Mouse (Mus musculus): ENCODE measurements around the gene Borcs7. TPM values are rescaled to one million over a fixed set of nuclear protein-coding genes. Genes with fewer than 3 reads are reported as not detected.

Borcs7 gene
- polyA plus RNA-seq, 1 experiment from 2014 or later: 15.3 TPM

- Histone ChIP-seq H3K27ac (replicated peaks; ENCODE audit: low read depth, low read length) (no peak overlapping the region), H3K27me3 (ENCODE audit: control insufficient read depth, insufficient read depth, low read length) (no peaks in the 10 kb centered on the region), H3K4me2 (ENCODE audit: low read depth, low read length) (no peak overlapping the region), H3K4me3 (ENCODE audit: low read depth, low read length) (no peak overlapping the region), H3K9me3 (replicated peaks; ENCODE audit: control insufficient read depth, low read length) (no peaks in the 10 kb centered on the region), H3K4me1 (ENCODE audit: control insufficient read depth, insufficient read depth, low read length) (no peaks in the 10 kb centered on the region), H3K36me3 (replicated peaks; ENCODE audit: control insufficient read depth, insufficient read depth, low read depth, low read length) (no peaks in the 10 kb centered on the region), H3K9ac (replicated peaks; ENCODE audit: low read length) (no peak overlapping the region)
- ATAC-seq (replicated peaks; ENCODE audit: insufficient number of reproducible peaks, low FRiP score, low TSS enrichment, low read depth): no peak
- no peak for DNase-seq (ENCODE audit: low spot score)
- WGBS: 82% methylated on average over 4 of the region's 4 CpGs
Measured at GRCm38 (mm10) chr19:46693146-46693545, 3.4 kb downstream of the Borcs7 start.

GRCm38 (mm10) chr19:46696482-46696881 lies 6.8 kb downstream of the Borcs7 start:
- no peak for DNase-seq (ENCODE audit: low spot score)
- no peak overlapping the region for H3K27ac ChIP-seq (replicated peaks; ENCODE audit: low read depth, low read length)
- no peaks in the 10 kb centered on the region for H3K9me3 ChIP-seq (replicated peaks; ENCODE audit: control insufficient read depth, low read length)
- H3K9ac ChIP-seq (replicated peaks; ENCODE audit: low read length): no peak overlapping the region
- no peaks in the 10 kb centered on the region for H3K4me1 ChIP-seq (ENCODE audit: control insufficient read depth, insufficient read depth, low read length)
- no peaks in the 10 kb centered on the region for H3K36me3 ChIP-seq (replicated peaks; ENCODE audit: control insufficient read depth, insufficient read depth, low read depth, low read length)
- no peak for ATAC-seq (replicated peaks; ENCODE audit: insufficient number of reproducible peaks, low FRiP score, low TSS enrichment, low read depth)
- no peaks in the 10 kb centered on the region for H3K27me3 ChIP-seq (ENCODE audit: control insufficient read depth, insufficient read depth, low read length)
- WGBS: 93% methylated on average over 8 of the region's 8 CpGs
- no peak overlapping the region for H3K4me2 ChIP-seq (ENCODE audit: low read depth, low read length)
- no peak overlapping the region for H3K4me3 ChIP-seq (ENCODE audit: low read depth, low read length)

DNA sequence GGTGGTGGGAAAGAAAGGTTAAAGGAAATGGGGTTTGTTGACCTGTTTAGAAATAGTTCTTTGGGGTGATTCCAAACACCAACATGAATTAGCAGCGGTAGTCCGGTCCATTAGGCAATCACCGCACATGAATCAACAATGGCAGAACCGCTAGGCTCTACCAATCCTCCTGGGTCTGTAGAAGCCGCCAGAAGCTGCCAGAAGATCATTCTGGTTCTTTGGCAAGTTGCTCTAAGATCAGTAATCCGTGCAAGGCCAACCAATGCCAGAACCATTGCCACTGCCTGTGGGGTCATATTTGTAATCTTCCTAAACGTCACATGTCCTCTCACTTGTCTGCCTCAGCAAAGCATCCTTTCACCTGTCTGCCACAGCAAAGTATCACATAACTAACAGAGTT lies 7.2 kb downstream of the Borcs7 start:
- no peak overlapping the region for H3K9ac ChIP-seq (replicated peaks; ENCODE audit: low read length)
- DNase-seq (ENCODE audit: low spot score): no peak
- no peak for ATAC-seq (replicated peaks; ENCODE audit: insufficient number of reproducible peaks, low FRiP score, low TSS enrichment, low read depth)
- no peaks in the 10 kb centered on the region for H3K4me1 ChIP-seq (ENCODE audit: control insufficient read depth, insufficient read depth, low read length)
- no peak overlapping the region for H3K4me3 ChIP-seq (ENCODE audit: low read depth, low read length)
- H3K9me3 ChIP-seq (replicated peaks; ENCODE audit: control insufficient read depth, low read length): no peaks in the 10 kb centered on the region
- no peak overlapping the region for H3K27ac ChIP-seq (replicated peaks; ENCODE audit: low read depth, low read length)
- H3K4me2 ChIP-seq (ENCODE audit: low read depth, low read length): no peak overlapping the region
- WGBS: 90% methylated on average over 7 of the region's 7 CpGs
- H3K36me3 ChIP-seq (replicated peaks; ENCODE audit: control insufficient read depth, insufficient read depth, low read depth, low read length): no peaks in the 10 kb centered on the region
- no peaks in the 10 kb centered on the region for H3K27me3 ChIP-seq (ENCODE audit: control insufficient read depth, insufficient read depth, low read length)

GRCm38 (mm10) chr19:46697840-46698517 lies 8.3 kb downstream of the Borcs7 start:
- Histone ChIP-seq H3K27me3 (ENCODE audit: control insufficient read depth, insufficient read depth, low read length) (no peaks in the 10 kb centered on the region), H3K4me1 (ENCODE audit: control insufficient read depth, insufficient read depth, low read length) (no peaks in the 10 kb centered on the region), H3K27ac (replicated peaks; ENCODE audit: low read depth, low read length) (no peak overlapping the region), H3K9ac (replicated peaks; ENCODE audit: low read length) (no peak overlapping the region), H3K4me3 (ENCODE audit: low read depth, low read length) (no peak overlapping the region), H3K4me2 (ENCODE audit: low read depth, low read length) (no peak overlapping the region), H3K9me3 (replicated peaks; ENCODE audit: control insufficient read depth, low read length) (no peaks in the 10 kb centered on the region), H3K36me3 (replicated peaks; ENCODE audit: control insufficient read depth, insufficient read depth, low read depth, low read length) (no peaks in the 10 kb centered on the region)
- WGBS: 49% methylated on average over 19 of the region's 19 CpGs
- ATAC-seq (replicated peaks; ENCODE audit: insufficient number of reproducible peaks, low FRiP score, low TSS enrichment, low read depth): no peak
- DNase-seq (ENCODE audit: low spot score): no peak

DNA sequence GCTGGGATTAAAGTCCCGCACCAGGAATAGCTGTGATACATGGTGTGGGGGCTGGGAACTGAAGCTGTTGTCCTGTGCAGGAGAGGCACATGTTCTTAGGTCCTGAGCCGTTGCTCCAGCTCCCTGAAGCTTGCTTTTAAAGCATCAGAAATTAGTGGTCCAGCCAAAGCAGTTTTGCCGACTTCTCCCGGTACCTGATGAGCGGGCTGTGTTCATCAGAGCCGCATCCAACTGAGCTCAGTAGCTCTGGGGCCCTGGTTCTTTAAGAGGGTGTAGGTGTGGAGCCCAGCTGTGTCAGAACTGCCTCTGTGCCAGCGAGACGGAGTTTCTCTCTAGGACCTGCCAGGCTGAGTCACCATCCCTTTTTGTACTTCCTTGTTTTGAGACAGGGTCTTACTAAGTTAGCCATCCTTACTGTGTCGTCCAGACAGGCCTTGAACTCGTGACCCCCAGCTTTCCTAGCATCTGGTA lies 9.3 kb downstream of the Borcs7 start:
- no peak overlapping the region for H3K27ac ChIP-seq (replicated peaks; ENCODE audit: low read depth, low read length)
- 79% methylated on average over 10 of the region's 10 CpGs for WGBS
- H3K4me3 ChIP-seq (ENCODE audit: low read depth, low read length): no peak overlapping the region
- H3K4me2 ChIP-seq (ENCODE audit: low read depth, low read length): no peak overlapping the region
- no peaks in the 10 kb centered on the region for H3K36me3 ChIP-seq (replicated peaks; ENCODE audit: control insufficient read depth, insufficient read depth, low read depth, low read length)
- H3K4me1 ChIP-seq (ENCODE audit: control insufficient read depth, insufficient read depth, low read length): no peaks in the 10 kb centered on the region
- no peak overlapping the region for H3K9ac ChIP-seq (replicated peaks; ENCODE audit: low read length)
- no peaks in the 10 kb centered on the region for H3K9me3 ChIP-seq (replicated peaks; ENCODE audit: control insufficient read depth, low read length)
- no peak for DNase-seq (ENCODE audit: low spot score)
- ATAC-seq (replicated peaks; ENCODE audit: insufficient number of reproducible peaks, low FRiP score, low TSS enrichment, low read depth): no peak
- no peaks in the 10 kb centered on the region for H3K27me3 ChIP-seq (ENCODE audit: control insufficient read depth, insufficient read depth, low read length)

GRCm38 (mm10) chr19:46701156-46701555 lies 11.4 kb downstream of the Borcs7 start:
- 83% methylated on average over 9 of the region's 9 CpGs for WGBS
- no peak for ATAC-seq (replicated peaks; ENCODE audit: insufficient number of reproducible peaks, low FRiP score, low TSS enrichment, low read depth)
- no peak for DNase-seq (ENCODE audit: low spot score)

GRCm38 (mm10) chr19:46705779-46706495 lies 16.2 kb downstream of the Borcs7 start:
- H3K4me3 ChIP-seq (ENCODE audit: low read depth, low read length): no peak overlapping the region
- no peak overlapping the region for H3K27ac ChIP-seq (replicated peaks; ENCODE audit: low read depth, low read length)
- no peak for ATAC-seq (replicated peaks; ENCODE audit: insufficient number of reproducible peaks, low FRiP score, low TSS enrichment, low read depth)
- H3K4me2 ChIP-seq (ENCODE audit: low read depth, low read length): no peak overlapping the region
- no peak overlapping the region for H3K9ac ChIP-seq (replicated peaks; ENCODE audit: low read length)
- no peak for DNase-seq (ENCODE audit: low spot score)
- no peaks in the 10 kb centered on the region for H3K36me3 ChIP-seq (replicated peaks; ENCODE audit: control insufficient read depth, insufficient read depth, low read depth, low read length)
- H3K27me3 ChIP-seq (ENCODE audit: control insufficient read depth, insufficient read depth, low read length): no peaks in the 10 kb centered on the region
- no peaks in the 10 kb centered on the region for H3K9me3 ChIP-seq (replicated peaks; ENCODE audit: control insufficient read depth, low read length)
- 58% methylated on average over 7 of the region's 7 CpGs for WGBS
- H3K4me1 ChIP-seq (ENCODE audit: control insufficient read depth, insufficient read depth, low read length): no peaks in the 10 kb centered on the region

More at GRCm38 (mm10) chr19:46701156-46701555, 11.4 kb downstream of the Borcs7 start:
- Histone ChIP-seq H3K4me3 (ENCODE audit: low read depth, low read length) (no peak overlapping the region), H3K36me3 (replicated peaks; ENCODE audit: control insufficient read depth, insufficient read depth, low read depth, low read length) (no peaks in the 10 kb centered on the region), H3K4me2 (ENCODE audit: low read depth, low read length) (no peak overlapping the region), H3K27me3 (ENCODE audit: control insufficient read depth, insufficient read depth, low read length) (no peaks in the 10 kb centered on the region), H3K9ac (replicated peaks; ENCODE audit: low read length) (no peak overlapping the region), H3K27ac (replicated peaks; ENCODE audit: low read depth, low read length) (no peak overlapping the region), H3K4me1 (ENCODE audit: control insufficient read depth, insufficient read depth, low read length) (no peaks in the 10 kb centered on the region), H3K9me3 (replicated peaks; ENCODE audit: control insufficient read depth, low read length) (no peaks in the 10 kb centered on the region)

Data from embryonic facial prominence, embryonic 11.5 days (tissue).